Mouse (Mus musculus): ENCODE measurements around the gene Pld2. TPM values are rescaled to one million over a fixed set of nuclear protein-coding genes. Genes with fewer than 3 reads are reported as not detected.
A peak's percentile ranks its signal among the peaks of the same experiment; 100 is the strongest.

Pld2 gene
- polyA plus RNA-seq, 1 experiment from 2014 or later, result 19.6 TPM

GRCm38 (mm10) chr11:70540928-70541327 lies 1.1 kb downstream of the Pld2 start:
- Histone ChIP-seq H3K36me3 (ENCODE audit: control insufficient read depth, insufficient read depth, low read length) (no peaks in the 10 kb centered on the region), H3K9ac (ENCODE audit: low read depth, low read length) (peak overlapping the region; percentile 75; the same call in 1 of the 2 replicates), H3K4me2 (ENCODE audit: low read length) (peak overlapping the region; percentile 76), H3K4me1 (ENCODE audit: control insufficient read depth, insufficient read depth, low read length) (peaks cover 5% of the 10 kb centered on the region; the same call in 1 of the 2 replicates), H3K9me3 (replicated peaks; ENCODE audit: control insufficient read depth, low read length, poor library complexity, severe bottlenecking) (no peaks in the 10 kb centered on the region), H3K27me3 (ENCODE audit: control insufficient read depth, insufficient read depth, low read depth, low read length) (no peaks in the 10 kb centered on the region; the same call in 1 of the 2 replicates), H3K27ac (ENCODE audit: low read length) (no peak overlapping the region), H3K4me3 (ENCODE audit: low read depth, low read length) (peak overlapping the region; percentile 60)
- ATAC-seq, result no peak
- WGBS, result 88% methylated on average over 7 of the region's 7 CpGs

- H3K4me3 ChIP-seq (ENCODE audit: low read depth, low read length), result no peak overlapping the region
- 66% methylated on average over 5 of the region's 5 CpGs for WGBS
- H3K9me3 ChIP-seq (replicated peaks; ENCODE audit: control insufficient read depth, low read length, poor library complexity, severe bottlenecking), result no peaks in the 10 kb centered on the region
- ATAC-seq, result no peak
- H3K4me2 ChIP-seq (ENCODE audit: low read length), result peak overlapping the region; percentile 76
- H3K27me3 ChIP-seq (ENCODE audit: control insufficient read depth, insufficient read depth, low read depth, low read length), result no peaks in the 10 kb centered on the region; the same call in 1 of the 2 replicates
- H3K9ac ChIP-seq (ENCODE audit: low read depth, low read length), result no peak overlapping the region
- H3K27ac ChIP-seq (ENCODE audit: low read length), result no peak overlapping the region
- H3K4me1 ChIP-seq (ENCODE audit: control insufficient read depth, insufficient read depth, low read length), result peaks cover 5% of the 10 kb centered on the region; the same call in 1 of the 2 replicates
- H3K36me3 ChIP-seq (ENCODE audit: control insufficient read depth, insufficient read depth, low read length), result no peaks in the 10 kb centered on the region
Measured at GRCm38 (mm10) chr11:70541415-70541814, 1.6 kb downstream of the Pld2 start.

GRCm38 (mm10) chr11:70544496-70544895 lies 4.6 kb downstream of the Pld2 start:
- ATAC-seq, result no peak
- Histone ChIP-seq H3K9me3 (replicated peaks; ENCODE audit: control insufficient read depth, low read length, poor library complexity, severe bottlenecking) (no peaks in the 10 kb centered on the region), H3K9ac (ENCODE audit: low read depth, low read length) (no peak overlapping the region), H3K4me1 (ENCODE audit: control insufficient read depth, insufficient read depth, low read length) (peaks cover 4% of the 10 kb centered on the region; the same call in 1 of the 2 replicates), H3K4me3 (ENCODE audit: low read depth, low read length) (no peak overlapping the region), H3K4me2 (ENCODE audit: low read length) (no peak overlapping the region), H3K36me3 (ENCODE audit: control insufficient read depth, insufficient read depth, low read length) (no peaks in the 10 kb centered on the region), H3K27me3 (ENCODE audit: control insufficient read depth, insufficient read depth, low read depth, low read length) (no peaks in the 10 kb centered on the region; the same call in 1 of the 2 replicates), H3K27ac (ENCODE audit: low read length) (no peak overlapping the region)
- 77% methylated on average over 7 of the region's 7 CpGs for WGBS

GRCm38 (mm10) chr11:70551526-70551925 lies 11.7 kb downstream of the Pld2 start:
- Histone ChIP-seq H3K9me3 (replicated peaks; ENCODE audit: control insufficient read depth, low read length, poor library complexity, severe bottlenecking) (no peaks in the 10 kb centered on the region), H3K4me3 (ENCODE audit: low read depth, low read length) (no peak overlapping the region), H3K27ac (ENCODE audit: low read length) (no peak overlapping the region), H3K27me3 (ENCODE audit: control insufficient read depth, insufficient read depth, low read depth, low read length) (no peaks in the 10 kb centered on the region), H3K4me1 (ENCODE audit: control insufficient read depth, insufficient read depth, low read length) (no peaks in the 10 kb centered on the region), H3K36me3 (ENCODE audit: control insufficient read depth, insufficient read depth, low read length) (no peaks in the 10 kb centered on the region), H3K4me2 (ENCODE audit: low read length) (no peak overlapping the region), H3K9ac (ENCODE audit: low read depth, low read length) (no peak overlapping the region)
- 85% methylated on average over 8 of the region's 8 CpGs for WGBS
- no peak for ATAC-seq

- ATAC-seq, result no peak
- Histone ChIP-seq H3K36me3 (ENCODE audit: control insufficient read depth, insufficient read depth, low read length) (no peaks in the 10 kb centered on the region), H3K27ac (ENCODE audit: low read length) (no peak overlapping the region), H3K4me2 (ENCODE audit: low read length) (no peak overlapping the region), H3K27me3 (ENCODE audit: control insufficient read depth, insufficient read depth, low read depth, low read length) (no peaks in the 10 kb centered on the region), H3K9ac (ENCODE audit: low read depth, low read length) (no peak overlapping the region), H3K9me3 (replicated peaks; ENCODE audit: control insufficient read depth, low read length, poor library complexity, severe bottlenecking) (no peaks in the 10 kb centered on the region), H3K4me3 (ENCODE audit: low read depth, low read length) (no peak overlapping the region), H3K4me1 (ENCODE audit: control insufficient read depth, insufficient read depth, low read length) (no peaks in the 10 kb centered on the region)
- 33% methylated on average over 7 of the region's 7 CpGs for WGBS
Measured at GRCm38 (mm10) chr11:70553940-70554339, 14.1 kb downstream of the Pld2 start.

- Histone ChIP-seq H3K36me3 (ENCODE audit: control insufficient read depth, insufficient read depth, low read length) (no peaks in the 10 kb centered on the region), H3K4me2 (ENCODE audit: low read length) (no peak overlapping the region), H3K4me3 (ENCODE audit: low read depth, low read length) (no peak overlapping the region), H3K27ac (ENCODE audit: low read length) (no peak overlapping the region), H3K27me3 (ENCODE audit: control insufficient read depth, insufficient read depth, low read depth, low read length) (no peaks in the 10 kb centered on the region), H3K9ac (ENCODE audit: low read depth, low read length) (no peak overlapping the region), H3K9me3 (replicated peaks; ENCODE audit: control insufficient read depth, low read length, poor library complexity, severe bottlenecking) (no peaks in the 10 kb centered on the region), H3K4me1 (ENCODE audit: control insufficient read depth, insufficient read depth, low read length) (peaks cover 5% of the 10 kb centered on the region)
- ATAC-seq, result no peak
- WGBS, result 86% methylated on average over 9 of the region's 9 CpGs
Measured at GRCm38 (mm10) chr11:70557545-70557944, 17.7 kb downstream of the Pld2 start.

GRCm38 (mm10) chr11:70561937-70562286 lies 22.0 kb downstream of the Pld2 start:
- Histone ChIP-seq H3K4me2 (ENCODE audit: low read length) (peak overlapping the region; percentile 90), H3K9me3 (replicated peaks; ENCODE audit: control insufficient read depth, low read length, poor library complexity, severe bottlenecking) (no peaks in the 10 kb centered on the region), H3K27ac (ENCODE audit: low read length) (peak overlapping the region; percentile 83), H3K4me3 (ENCODE audit: low read depth, low read length) (peak overlapping the region; percentile 89), H3K4me1 (ENCODE audit: control insufficient read depth, insufficient read depth, low read length) (peaks cover 30% of the 10 kb centered on the region), H3K27me3 (ENCODE audit: control insufficient read depth, insufficient read depth, low read depth, low read length) (no peaks in the 10 kb centered on the region), H3K36me3 (ENCODE audit: control insufficient read depth, insufficient read depth, low read length) (no peaks in the 10 kb centered on the region), H3K9ac (ENCODE audit: low read depth, low read length) (peak overlapping the region; percentile 87)
- 2% methylated on average over 2 of the region's 2 CpGs for WGBS
- ATAC-seq, result no peak

GRCm38 (mm10) chr11:70562287-70562994 lies 22.6 kb downstream of the Pld2 start, which contains the start of gene Mink1:
TSS of gene Mink1 (plus strand) at chr11:70562881.
- Histone ChIP-seq H3K9ac (ENCODE audit: low read depth, low read length) (peak within 1 kb of the TSS; percentile 87), H3K9me3 (replicated peaks; ENCODE audit: control insufficient read depth, low read length, poor library complexity, severe bottlenecking) (no peaks in the 10 kb centered on the region), H3K27ac (ENCODE audit: low read length) (peak within 1 kb of the TSS; percentile 83), H3K27me3 (ENCODE audit: control insufficient read depth, insufficient read depth, low read depth, low read length) (no peaks in the 10 kb centered on the region), H3K4me2 (ENCODE audit: low read length) (peak within 1 kb of the TSS; percentile 90), H3K36me3 (ENCODE audit: control insufficient read depth, insufficient read depth, low read length) (no peaks in the 10 kb centered on the region), H3K4me1 (ENCODE audit: control insufficient read depth, insufficient read depth, low read length) (peaks cover 31% of the 10 kb centered on the region), H3K4me3 (ENCODE audit: low read depth, low read length) (peak within 1 kb of the TSS; percentile 89)
- WGBS, result under 1% methylated on average over 52 of the region's 57 CpGs
- ATAC-seq, result peak; percentile 95

GRCm38 (mm10) chr11:70562995-70563469 lies 23.2 kb downstream of the Pld2 start:
- Histone ChIP-seq H3K27ac (ENCODE audit: low read length) (peak overlapping the region; percentile 83), H3K4me3 (ENCODE audit: low read depth, low read length) (peak overlapping the region; percentile 89), H3K4me2 (ENCODE audit: low read length) (peak overlapping the region; percentile 90), H3K36me3 (ENCODE audit: control insufficient read depth, insufficient read depth, low read length) (no peaks in the 10 kb centered on the region), H3K9me3 (replicated peaks; ENCODE audit: control insufficient read depth, low read length, poor library complexity, severe bottlenecking) (no peaks in the 10 kb centered on the region), H3K27me3 (ENCODE audit: control insufficient read depth, insufficient read depth, low read depth, low read length) (no peaks in the 10 kb centered on the region), H3K4me1 (ENCODE audit: control insufficient read depth, insufficient read depth, low read length) (peaks cover 31% of the 10 kb centered on the region), H3K9ac (ENCODE audit: low read depth, low read length) (peak overlapping the region; percentile 87)
- peak; percentile 36 for ATAC-seq
- WGBS, result under 1% methylated on average over 25 of the region's 31 CpGs
